Mouse (Mus musculus) liver, embryonic 12.5 days (tissue): ENCODE measurements around the gene Sprr2b. TPM values are rescaled to one million over a fixed set of nuclear protein-coding genes. Genes with fewer than 3 reads are reported as not detected.
A peak's percentile ranks its signal among the peaks of the same experiment; 100 is the strongest.
"Not testable (repeated sequence)": the region's sequence is repeated elsewhere in the genome, so short reads cannot be mapped to it uniquely, and the experiment has no call there.

Source experiments
- ATAC-seq: fragments of 200-750 bp; cut with Nextera tagmentation; 2 replicates; pipeline ENCODE4 v1.8.0; 2017; ENCODE audit warnings: moderate number of reproducible peaks, mild to moderate bottlenecking, moderate library complexity
- H3K27ac ChIP-seq: fragments of 300-500 bp; sonication (generic); 2 replicates; pipeline ENCODE4 v1.5.1; 2016; ENCODE audit warnings: mild to moderate bottlenecking
- H3K27me3 ChIP-seq: fragments of 300-500 bp; sonication (generic); replicated peaks from 2 replicates; pipeline ENCODE4 v1.6.1; 2016; ENCODE audit warnings: mild to moderate bottlenecking, moderate library complexity
- H3K36me3 ChIP-seq: fragments of 300-500 bp; sonication (generic); 2 replicates; pipeline ENCODE4 v1.6.1; 2016; ENCODE audit warnings: mild to moderate bottlenecking, moderate library complexity
- H3K4me1 ChIP-seq: fragments of 300-500 bp; sonication (generic); 2 replicates; pipeline ENCODE4 v1.6.1; 2016
- H3K4me2 ChIP-seq: fragments of 300-500 bp; sonication (generic); 2 replicates; pipeline ENCODE4 v1.6.1; 2016; ENCODE audit warnings: mild to moderate bottlenecking, moderate library complexity
- H3K4me3 ChIP-seq: fragments of 300-500 bp; sonication (generic); 2 replicates; pipeline ENCODE4 v1.5.1; 2016; ENCODE audit warnings: mild to moderate bottlenecking, moderate library complexity
- H3K9ac ChIP-seq: fragments of 300-500 bp; sonication (generic); 2 replicates; pipeline ENCODE4 v1.6.1; 2016; ENCODE audit warnings: mild to moderate bottlenecking, moderate library complexity
- H3K9me3 ChIP-seq: fragments of 300-500 bp; sonication (generic); replicated peaks from 2 replicates; pipeline ENCODE4 v1.6.1; 2016; ENCODE audit warnings: mild to moderate bottlenecking, moderate library complexity
- WGBS: fragments of 180-500 bp; shearing (Covaris S2); methylation state at CpG from one replicate; pipeline ENCODE4 v1.1.7; 2016; ENCODE audit not compliant: insufficient replicate concordance; 5-methylcytosine and 5-hydroxymethylcytosine counted together
- polyA plus RNA-seq: library from polyadenylated mRNA; unstranded; fragments of >200 nt; fragmentation: Nextera tagmentation; extraction: Ambion mirVana; gene quantifications from 2 replicates; pipeline ENCODE4 v1.2.1, GENCODE M21; 2016

Sprr2b gene
- polyA plus RNA-seq = not detected in 2 replicates

DNA sequence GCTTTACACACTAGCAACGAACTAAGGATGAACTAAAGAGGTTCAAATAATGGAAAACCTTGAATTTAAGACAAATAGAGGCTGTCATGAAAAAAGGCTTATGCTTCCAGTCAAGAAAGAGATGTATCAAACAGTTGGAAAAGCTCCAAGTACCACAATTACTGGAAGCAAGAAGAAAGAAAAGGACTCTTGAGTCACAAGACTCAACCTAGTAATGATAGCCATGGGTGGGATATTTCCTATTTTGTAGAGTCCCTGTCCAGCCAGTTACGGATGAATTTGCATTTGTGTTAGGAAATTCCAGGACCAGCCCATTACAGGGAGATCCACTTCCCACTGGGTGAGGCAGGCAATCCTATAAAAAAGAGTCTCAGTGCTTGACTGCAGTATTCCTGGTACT lies at the start of gene Sprr2b:
Gene Sprr2b (plus strand): TSS at position 301 of the 400 bp plus-strand sequence.
- H3K4me1 ChIP-seq = no peaks in the 10 kb centered on the region
- H3K4me2 ChIP-seq = no peak within 1 kb of the TSS
- 58% methylated on average over 2 of the region's 2 CpGs for WGBS
- no peaks in the 10 kb centered on the region for H3K36me3 ChIP-seq
- no peaks in the 10 kb centered on the region for H3K9me3 ChIP-seq
- no peak for ATAC-seq
- no peak within 1 kb of the TSS for H3K9ac ChIP-seq
- H3K27me3 ChIP-seq = no peaks in the 10 kb centered on the region
- no peak within 1 kb of the TSS for H3K27ac ChIP-seq
- no peak within 1 kb of the TSS for H3K4me3 ChIP-seq

DNA sequence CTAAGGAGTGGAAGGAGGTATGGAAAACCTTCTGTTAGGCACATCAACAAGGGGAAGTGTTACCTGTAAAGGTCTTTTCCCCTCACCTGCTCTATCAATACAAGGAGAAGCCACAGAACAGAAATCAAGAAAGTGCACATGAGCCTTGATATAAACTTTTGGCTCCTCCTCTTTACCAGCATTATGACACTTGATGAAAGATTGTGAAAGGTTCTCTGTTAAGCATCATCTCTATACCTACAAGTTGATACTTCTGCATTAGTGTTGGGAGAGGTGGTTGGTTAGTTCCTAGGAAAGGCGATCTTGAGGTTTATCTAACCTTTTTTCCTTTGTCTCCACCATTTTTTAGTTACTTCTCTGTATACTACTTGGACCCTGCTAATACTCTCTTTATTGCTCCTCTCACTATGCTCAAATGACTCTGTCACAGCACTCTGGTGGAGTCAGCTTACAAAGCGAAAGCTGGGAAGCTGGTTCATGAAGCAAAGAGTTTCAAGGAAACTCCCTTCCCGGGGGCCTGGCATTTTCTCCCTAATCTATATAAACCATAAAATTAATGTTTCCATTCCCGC lies 44.9 kb upstream of the Sprr2b start:
- 0 out of 2 replicates have a peak, but pooled peaks have one; percentile 27 for ATAC-seq
- WGBS = no CpG with 5 or more reads among the region's 4 CpGs

DNA sequence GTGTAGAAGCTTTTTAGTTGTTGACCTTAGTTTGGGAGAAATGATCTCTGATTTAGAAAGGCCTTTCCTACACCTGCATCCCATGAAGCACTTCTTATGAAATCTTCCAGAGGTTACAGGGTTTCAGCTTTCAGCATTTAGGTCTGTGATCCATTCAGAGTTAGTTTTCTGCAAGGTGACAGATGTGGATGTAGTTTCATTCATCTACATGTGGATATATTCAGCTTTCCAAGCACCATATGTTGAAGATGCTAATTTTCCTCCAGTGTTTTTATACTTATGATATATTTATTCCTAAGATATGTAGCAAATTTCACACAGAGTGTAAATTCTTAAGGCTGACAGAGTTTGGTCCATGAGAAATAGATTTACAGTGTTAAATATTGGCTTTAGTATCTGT lies 42.9 kb upstream of the Sprr2b start:
- H3K4me2 ChIP-seq, H3K27me3 ChIP-seq, ATAC-seq, H3K4me1 ChIP-seq, H3K36me3 ChIP-seq, H3K9me3 ChIP-seq, H3K27ac ChIP-seq, H3K9ac ChIP-seq, H3K4me3 ChIP-seq: not testable (repeated sequence)

More for the DNA sequence above, 44.9 kb upstream of the Sprr2b start:
- not testable (repeated sequence) for H3K36me3 ChIP-seq, H3K27me3 ChIP-seq, H3K9ac ChIP-seq, H3K9me3 ChIP-seq, H3K4me2 ChIP-seq, H3K4me3 ChIP-seq, H3K27ac ChIP-seq, H3K4me1 ChIP-seq

DNA sequence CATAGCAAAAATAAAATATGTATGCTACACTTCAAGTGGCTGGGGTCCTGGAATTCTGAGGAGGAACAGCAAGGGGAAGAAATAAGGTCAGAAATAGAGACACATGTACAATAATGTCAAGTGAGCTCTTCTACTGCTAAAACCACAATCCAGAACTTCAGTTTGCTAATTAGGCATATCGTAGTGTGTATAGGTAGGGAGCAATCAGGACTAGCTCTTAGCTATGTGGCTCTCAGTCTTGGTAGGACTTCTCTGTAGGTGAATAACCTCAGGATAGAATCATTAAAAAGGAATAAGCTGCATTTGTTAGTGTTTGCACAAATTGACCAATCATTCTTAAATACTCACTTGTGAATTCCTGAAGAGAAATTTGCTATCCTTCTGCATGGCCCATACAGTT lies 42.4 kb upstream of the Sprr2b start:
- H3K9me3 ChIP-seq, H3K4me2 ChIP-seq, H3K27ac ChIP-seq, H3K4me1 ChIP-seq, H3K9ac ChIP-seq, H3K36me3 ChIP-seq, H3K4me3 ChIP-seq, H3K27me3 ChIP-seq, ATAC-seq: not testable (repeated sequence)
- WGBS = no CpG with 5 or more reads among the region's 1 CpGs

DNA sequence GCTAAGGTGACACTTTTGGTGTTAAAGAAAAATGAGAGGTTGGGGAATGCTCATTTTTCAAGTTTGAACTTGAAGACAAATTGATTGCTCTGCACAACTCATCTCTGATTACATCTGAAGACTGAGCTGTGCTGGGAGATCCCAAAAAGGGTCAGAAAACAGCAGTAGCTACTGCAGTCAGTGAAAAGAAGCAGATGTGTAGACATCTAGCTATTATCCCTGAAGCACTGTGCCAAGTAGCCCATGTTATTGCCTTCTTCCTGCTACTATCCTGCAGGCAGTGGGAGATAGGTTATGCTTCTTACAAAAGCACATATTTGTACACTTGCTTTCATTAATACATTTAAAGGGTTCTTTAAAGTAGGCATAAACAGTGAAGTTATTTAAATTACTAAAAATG lies 36.8 kb upstream of the Sprr2b start:
- not testable (repeated sequence) for H3K4me3 ChIP-seq, ATAC-seq, H3K9ac ChIP-seq, H3K27ac ChIP-seq, H3K9me3 ChIP-seq, H3K4me2 ChIP-seq, H3K4me1 ChIP-seq, H3K36me3 ChIP-seq, H3K27me3 ChIP-seq

DNA sequence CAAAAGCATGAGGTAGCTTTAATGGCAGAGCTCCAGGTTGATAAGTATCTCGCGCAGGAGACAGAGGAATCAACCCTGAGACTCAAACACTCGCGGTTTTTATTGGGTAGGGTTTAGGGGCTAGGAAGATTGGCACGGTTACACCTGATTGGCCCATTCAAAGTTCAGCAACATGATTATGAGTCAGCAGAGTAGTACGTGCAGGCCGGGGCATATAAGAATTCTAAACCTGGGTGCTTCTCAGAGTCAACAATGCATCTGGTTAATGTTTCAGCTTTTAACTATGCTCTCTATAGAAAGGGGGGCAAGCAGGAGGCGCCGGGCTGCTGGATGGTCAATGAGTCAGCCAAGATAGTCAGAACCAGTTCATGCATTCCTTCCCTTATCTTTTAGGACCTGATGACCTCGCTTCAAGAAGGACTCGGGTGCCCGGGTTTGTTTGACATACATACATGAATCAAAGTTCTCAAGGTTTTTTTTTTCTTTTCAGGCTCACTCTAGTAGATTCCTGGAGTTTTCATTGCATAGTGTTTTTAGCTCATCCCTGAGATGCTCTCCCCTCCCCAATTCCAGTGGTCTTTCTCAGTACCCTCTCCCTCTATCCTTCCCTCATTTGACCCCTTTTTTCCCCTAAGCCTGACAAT lies 35.3 kb upstream of the Sprr2b start:
- not testable (repeated sequence) for H3K4me3 ChIP-seq, H3K27ac ChIP-seq, H3K9ac ChIP-seq, H3K4me1 ChIP-seq, H3K27me3 ChIP-seq, H3K9me3 ChIP-seq, H3K4me2 ChIP-seq, H3K36me3 ChIP-seq
- ATAC-seq = 0 out of 2 replicates have a peak, but pooled peaks have one; percentile 25
- WGBS = 36% methylated on average over 5 of the region's 12 CpGs

DNA sequence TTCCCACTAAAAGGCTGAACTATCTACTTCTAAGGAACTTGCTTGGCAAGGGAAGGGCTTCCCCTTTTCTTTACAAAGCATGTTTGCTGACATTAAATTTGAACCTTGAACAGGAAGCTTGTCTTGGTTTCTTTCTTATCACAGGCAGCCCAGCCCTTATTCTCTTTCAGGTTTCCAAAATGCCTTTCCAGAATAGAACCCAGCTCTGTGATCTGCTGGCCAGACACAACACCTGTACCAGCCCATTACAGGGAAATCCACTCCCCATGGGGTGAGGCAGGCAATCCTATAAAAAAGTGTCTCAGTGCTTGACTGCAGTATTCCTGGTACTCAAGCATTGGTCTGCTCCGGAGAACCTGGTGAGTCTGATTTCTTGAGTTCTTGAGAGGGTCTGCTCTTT lies 31.3 kb upstream of the Sprr2b start, which contains the start of gene Sprr2a3:
Gene Sprr2a3 (plus strand): TSS at position 317 of the 400 bp plus-strand sequence.
- H3K9me3 ChIP-seq, H3K4me2 ChIP-seq, H3K27ac ChIP-seq, H3K4me3 ChIP-seq, ATAC-seq, H3K4me1 ChIP-seq, H3K27me3 ChIP-seq, H3K9ac ChIP-seq, H3K36me3 ChIP-seq: not testable (repeated sequence)
- 69% methylated on average over 1 of the region's 1 CpGs for WGBS

DNA sequence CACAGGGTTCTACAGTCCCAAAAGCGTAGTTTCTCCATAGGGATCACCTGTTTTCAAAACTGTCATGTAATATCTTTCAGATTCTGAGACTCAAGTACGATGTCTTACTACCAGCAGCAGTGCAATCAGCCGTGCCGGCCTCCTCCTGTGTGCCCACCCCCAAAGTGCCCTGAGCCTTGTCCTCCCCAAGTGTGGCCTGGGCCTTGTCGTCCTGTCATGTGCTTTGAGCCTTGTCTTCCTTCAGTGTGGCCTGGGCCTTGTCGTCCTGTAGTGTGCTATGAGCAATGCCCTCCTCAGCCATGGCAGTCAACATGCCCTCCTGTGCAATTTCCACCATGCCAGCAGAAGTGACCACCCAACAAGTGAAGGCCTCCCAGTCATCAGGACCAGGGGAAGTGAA lies 27.9 kb upstream of the Sprr2b start:
- ATAC-seq = not testable (repeated sequence)

DNA sequence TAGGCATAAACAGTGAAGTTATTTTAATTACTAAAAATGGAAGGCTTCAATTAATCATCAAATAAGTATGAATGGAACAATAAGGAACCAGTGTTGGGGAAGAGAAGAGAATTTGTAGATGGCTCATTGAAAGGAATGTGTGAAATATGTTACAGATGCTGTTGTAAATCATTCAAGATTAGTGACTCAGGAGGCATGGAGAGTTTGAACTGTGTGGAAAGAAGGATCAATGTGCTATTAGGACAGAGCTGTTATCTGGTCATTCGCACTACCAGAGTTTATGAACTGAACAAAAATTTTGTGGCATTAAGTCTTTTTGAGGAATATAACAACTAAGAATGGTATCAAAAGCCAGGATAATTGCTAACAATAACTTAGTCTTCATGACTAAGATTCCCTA lies 9.0 kb upstream of the Sprr2b start:
- Histone ChIP-seq H3K27me3 (no peaks in the 10 kb centered on the region), H3K4me1 (no peaks in the 10 kb centered on the region), H3K27ac (no peak overlapping the region), H3K4me2 (no peak overlapping the region), H3K9ac (no peak overlapping the region), H3K4me3 (no peak overlapping the region), H3K9me3 (no peaks in the 10 kb centered on the region), H3K36me3 (no peaks in the 10 kb centered on the region)
- no peak for ATAC-seq
- 70% methylated on average over 1 of the region's 1 CpGs for WGBS

More for the DNA sequence above, 27.9 kb upstream of the Sprr2b start:
- not testable (repeated sequence) for H3K4me3 ChIP-seq, H3K9me3 ChIP-seq, H3K9ac ChIP-seq, H3K4me2 ChIP-seq, H3K36me3 ChIP-seq, H3K27ac ChIP-seq, H3K27me3 ChIP-seq, H3K4me1 ChIP-seq
- 72% methylated on average over 6 of the region's 6 CpGs for WGBS

DNA sequence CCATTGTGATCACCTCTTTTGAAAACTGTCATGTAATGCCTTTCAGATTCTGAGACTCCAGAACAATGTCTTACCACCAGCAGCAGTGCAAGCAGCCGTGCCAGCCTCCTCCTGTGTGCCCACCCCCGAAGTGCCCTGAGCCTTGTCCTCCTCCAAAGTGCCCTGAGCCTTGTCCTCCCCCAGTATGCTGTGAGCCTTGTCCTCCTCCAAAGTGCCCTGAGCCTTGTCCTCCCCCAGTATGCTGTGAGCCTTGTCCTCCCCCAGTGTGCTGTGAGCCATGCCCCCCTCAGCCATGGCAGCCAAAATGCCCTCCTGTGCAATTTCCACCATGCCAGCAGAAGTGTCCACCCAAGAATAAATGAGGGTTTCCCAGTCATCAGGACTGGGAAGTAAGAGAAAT lies 964 bp downstream of the Sprr2b start:
- Histone ChIP-seq H3K27me3 (no peaks in the 10 kb centered on the region), H3K27ac (no peak overlapping the region), H3K9ac (no peak overlapping the region), H3K4me1 (no peaks in the 10 kb centered on the region), H3K4me2 (no peak overlapping the region), H3K4me3 (no peak overlapping the region), H3K36me3 (no peaks in the 10 kb centered on the region), H3K9me3 (no peaks in the 10 kb centered on the region)
- 63% methylated on average over 2 of the region's 2 CpGs for WGBS
- no peak for ATAC-seq

DNA sequence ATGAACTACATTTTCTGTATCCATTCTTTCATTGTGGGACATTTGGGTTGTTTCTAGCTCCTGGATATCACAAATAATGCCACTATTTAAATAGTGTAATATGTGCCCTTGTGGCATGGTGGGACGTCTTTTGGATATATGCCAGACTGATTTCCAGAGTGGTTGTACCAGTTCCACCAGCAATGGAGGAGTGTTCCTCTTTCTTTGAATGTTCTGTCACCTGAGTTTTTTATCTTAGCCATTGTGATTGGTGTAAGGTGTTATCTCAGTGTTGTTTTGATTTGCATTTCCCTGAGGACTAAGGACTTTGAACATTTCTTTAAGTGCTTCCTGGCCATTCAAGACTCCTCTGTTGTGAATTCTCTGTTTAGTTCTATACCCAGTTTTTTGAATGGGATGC lies 19.9 kb downstream of the Sprr2b start:
- no peaks in the 10 kb centered on the region for H3K9me3 ChIP-seq

DNA sequence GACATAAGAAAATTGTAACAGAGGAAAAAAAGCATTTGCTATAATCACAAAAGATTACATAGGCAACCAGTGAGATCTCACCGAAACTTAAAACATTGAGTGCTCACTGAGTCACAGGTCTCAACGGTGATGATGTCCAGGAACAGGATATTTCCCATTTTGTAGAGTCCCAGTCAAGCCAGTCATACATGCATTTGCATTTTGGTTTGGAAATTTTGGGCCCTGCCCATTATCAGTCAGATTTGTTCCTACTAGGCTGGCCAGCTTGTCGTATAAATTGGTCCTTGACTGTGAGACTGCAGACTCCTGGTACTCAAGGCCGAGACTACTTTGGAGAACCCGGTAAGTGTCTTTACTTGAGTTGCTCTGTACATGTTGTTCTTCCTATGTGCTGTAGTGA lies 22.4 kb downstream of the Sprr2b start, which contains the start of gene Sprr2d:
Gene Sprr2d (plus strand): TSS at position 301 of the 400 bp plus-strand sequence.
- H3K4me3 ChIP-seq = no peak within 1 kb of the TSS
- H3K9me3 ChIP-seq = no peaks in the 10 kb centered on the region
- H3K4me2 ChIP-seq = no peak within 1 kb of the TSS
- H3K27me3 ChIP-seq = no peaks in the 10 kb centered on the region
- no peak within 1 kb of the TSS for H3K27ac ChIP-seq
- no peaks in the 10 kb centered on the region for H3K4me1 ChIP-seq
- no peaks in the 10 kb centered on the region for H3K36me3 ChIP-seq
- ATAC-seq = no peak
- WGBS = 70% methylated on average over 5 of the region's 5 CpGs
- H3K9ac ChIP-seq = no peak within 1 kb of the TSS

More for the DNA sequence above, 19.9 kb downstream of the Sprr2b start:
- Histone ChIP-seq H3K9ac (no peak overlapping the region), H3K27me3 (no peaks in the 10 kb centered on the region), H3K4me3 (no peak overlapping the region), H3K36me3 (no peaks in the 10 kb centered on the region), H3K4me2 (no peak overlapping the region), H3K4me1 (no peaks in the 10 kb centered on the region), H3K27ac (no peak overlapping the region)
- no peak for ATAC-seq
- 53% methylated on average over 1 of the region's 1 CpGs for WGBS

DNA sequence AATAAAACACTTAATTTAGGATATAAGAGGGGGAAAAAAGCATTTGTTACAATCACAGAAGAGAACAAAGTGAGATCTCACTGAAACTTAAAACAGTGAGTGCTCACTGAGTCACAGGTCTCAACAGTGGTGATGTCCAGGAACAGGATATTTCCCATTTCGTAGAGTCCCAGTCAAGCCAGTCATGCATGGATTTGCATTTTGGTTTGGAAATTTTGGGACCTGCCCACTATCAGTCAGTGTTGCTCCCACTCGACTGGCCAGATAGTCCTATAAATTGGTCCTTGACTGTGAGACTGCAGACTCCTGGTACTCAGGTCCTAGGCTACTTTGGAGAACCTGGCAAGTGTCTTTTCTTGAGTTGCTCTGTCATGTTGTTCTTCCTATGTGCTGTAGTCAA lies 35.4 kb downstream of the Sprr2b start, which contains the start of gene Sprr2e:
Gene Sprr2e (plus strand): TSS at position 301 of the 400 bp plus-strand sequence.
- H3K4me2 ChIP-seq = no peak within 1 kb of the TSS
- no peak within 1 kb of the TSS for H3K27ac ChIP-seq
- no peak for ATAC-seq
- no peaks in the 10 kb centered on the region for H3K9me3 ChIP-seq
- no peaks in the 10 kb centered on the region for H3K4me1 ChIP-seq
- H3K27me3 ChIP-seq = no peaks in the 10 kb centered on the region
- no peak within 1 kb of the TSS for H3K9ac ChIP-seq
- WGBS = 64% methylated on average over 2 of the region's 2 CpGs
- no peaks in the 10 kb centered on the region for H3K36me3 ChIP-seq
- H3K4me3 ChIP-seq = no peak within 1 kb of the TSS
